Mouse (Mus musculus) embryonic fibroblast, embryonic 13.5 days (primary cell): ENCODE results near the gene Selenon.

Experiments used
- CTCF ChIP-seq: IDR thresholded peaks from 2 replicates; pipeline ENCODE4 v1.5.1; 2011; ENCODE audit warnings: mild to moderate bottlenecking, control low read depth, low read length, moderate library complexity, borderline replicate concordance; ENCODE audit not compliant: insufficient read depth
- POLR2A ChIP-seq: IDR thresholded peaks from 2 replicates; pipeline ENCODE4 v1.6.1; 2011; ENCODE audit warnings: low read depth, mild to moderate bottlenecking, control low read depth, low read length, moderate library complexity

DNA sequence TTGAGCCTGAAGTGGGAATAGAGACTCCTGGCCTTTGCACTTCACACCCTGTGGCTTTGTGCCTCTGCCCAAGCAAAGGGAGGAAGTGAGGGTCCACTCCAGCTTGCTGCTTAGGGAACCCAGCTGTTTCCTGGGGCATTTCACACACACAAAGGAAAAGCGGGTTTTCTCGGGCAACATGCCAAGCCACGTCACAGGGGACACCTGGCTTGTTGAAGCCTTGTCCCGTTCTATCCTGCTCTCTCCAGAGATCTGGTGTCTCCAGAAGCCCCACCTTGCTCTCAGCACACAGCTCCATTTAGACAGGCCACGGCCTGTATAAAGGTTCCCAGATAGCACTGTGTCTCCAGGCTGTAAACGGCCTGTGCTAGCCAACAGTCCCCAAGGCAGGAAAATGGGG, 60.2 kb downstream of the Selenon start:
- TF ChIP-seq CTCF (no peak), POLR2A (no peak)
